In the genomic region with DNA sequence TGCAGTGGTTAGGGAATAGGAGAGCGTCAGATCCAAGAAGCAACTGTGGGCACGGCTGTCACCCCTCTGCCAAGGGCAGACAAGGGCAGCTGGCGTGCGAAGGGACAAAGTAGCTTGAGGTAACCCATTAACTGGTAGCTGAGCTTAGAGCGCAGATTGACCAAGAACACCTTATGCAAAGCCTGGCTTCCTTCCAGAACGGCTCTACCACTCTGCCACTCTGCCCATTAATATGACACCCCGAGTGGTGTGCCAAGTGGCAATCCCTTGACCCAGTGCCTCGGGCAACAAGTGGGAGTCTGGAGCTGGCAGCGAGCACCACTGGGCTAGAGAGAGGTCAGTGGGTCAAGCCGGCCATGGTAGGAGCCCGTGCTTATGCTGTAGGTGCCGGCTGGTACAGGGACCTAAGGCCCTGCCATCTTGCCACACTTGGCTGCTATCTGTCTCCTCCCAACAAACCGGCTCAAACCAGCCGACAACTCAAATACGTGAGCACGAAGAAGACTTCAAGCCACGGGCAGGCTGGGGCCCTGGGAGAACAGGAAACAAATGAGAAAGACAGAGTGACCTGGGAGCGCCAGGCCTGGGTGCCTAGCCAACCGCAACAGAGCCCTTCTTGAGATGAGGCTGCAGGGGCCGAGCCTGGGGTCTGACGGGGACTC, we compare ENCODE assay signal across 8 mouse cellular contexts.
DNase-seq lines count a peak whose midpoint lies in the region; ATAC-seq and TF ChIP-seq lines count a peak whose summit lies in the region.

No protein-coding gene starts in this region.

- no peak overlapping the region for H3K4me3 ChIP-seq in heart, embryonic 16.5 days (ENCODE audit: low read length)
- H3K4me3 ChIP-seq in midbrain, embryonic 15.5 days: no peak overlapping the region
- no peak overlapping the region for H3K4me3 ChIP-seq in thymus, adult 2 months (ENCODE audit: control insufficient read depth, insufficient read depth, low read length)

- no peak for ATAC-seq in heart, embryonic 16.5 days (replicated peaks; ENCODE audit: extremely low read depth, insufficient read depth, low FRiP score)
- peak; percentile 32; the same call in 1 of the 2 replicates for ATAC-seq in midbrain, embryonic 15.5 days (replicated peaks)
- ATAC-seq in frontal cortex, adult (ENCODE audit: low TSS enrichment): no peak
- ATAC-seq in activated CD4-positive, CD25-positive, alpha-beta regulatory T cell, adult 4 months: no peak

- 50% methylated on average over 21 of the region's 21 CpGs for WGBS in heart, embryonic 16.5 days
- 49% methylated on average over 21 of the region's 21 CpGs for WGBS in midbrain, embryonic 15.5 days
- 96% methylated on average over 21 of the region's 21 CpGs for WGBS in thymus, adult 2 months

- H3K27me3 ChIP-seq in heart, embryonic 16.5 days (ENCODE audit: control insufficient read depth, insufficient read depth, low read length): no peaks in the 10 kb centered on the region
- H3K27me3 ChIP-seq in midbrain, embryonic 15.5 days (replicated peaks): no peaks in the 10 kb centered on the region
- H3K27me3 ChIP-seq in thymus, adult 2 months (ENCODE audit: control insufficient read depth, insufficient read depth, low read length): no peaks in the 10 kb centered on the region

- H3K27ac ChIP-seq in heart, embryonic 16.5 days (ENCODE audit: low read length): peak overlapping the region; percentile 62
- peak overlapping the region; percentile 36; the same call in 1 of the 2 replicates for H3K27ac ChIP-seq in midbrain, embryonic 15.5 days
- no peak overlapping the region for H3K27ac ChIP-seq in thymus, adult 2 months (ENCODE audit: control insufficient read depth, insufficient read depth, low read length)

- H3K9ac ChIP-seq in heart, embryonic 16.5 days (ENCODE audit: low read length): peak overlapping the region; percentile 39
- H3K9ac ChIP-seq in midbrain, embryonic 15.5 days: no peak overlapping the region

- peak; percentile 83 for DNase-seq in retina, postnatal 1 day
- no peak for DNase-seq in retina, embryonic 14.5 days (ENCODE audit: low spot score)
- peak; percentile 68 to 81 for DNase-seq in kidney, postnatal 4 days
- DNase-seq in thymus, adult 2 months: no peak

- H3K36me3 ChIP-seq in heart, embryonic 16.5 days (ENCODE audit: control insufficient read depth, insufficient read depth): 0 out of 2 replicates have a peak, but pooled peaks cover 6% of the 10 kb centered on the region
- H3K36me3 ChIP-seq in midbrain, embryonic 15.5 days (replicated peaks): no peaks in the 10 kb centered on the region
- no peaks in the 10 kb centered on the region for H3K36me3 ChIP-seq in thymus, adult 2 months (ENCODE audit: control insufficient read depth, insufficient read depth, low read length)

- TF ChIP-seq POLR2A in thymus, adult 2 months (IDR thresholded peaks at IDR 0.05; ENCODE audit: control insufficient read depth, extremely low read depth, insufficient read depth, low read length, poor library complexity): no peak

- TF ChIP-seq CTCF in thymus, adult 2 months (IDR thresholded peaks at IDR 0.05; ENCODE audit: borderline replicate concordance, control insufficient read depth, extremely low read depth, insufficient read depth, low read length, poor library complexity): no peak

- no peaks in the 10 kb centered on the region for H3K9me3 ChIP-seq in heart, embryonic 16.5 days (replicated peaks; ENCODE audit: control insufficient read depth, low read length)
- no peaks in the 10 kb centered on the region for H3K9me3 ChIP-seq in midbrain, embryonic 15.5 days

- H3K4me2 ChIP-seq in heart, embryonic 16.5 days (ENCODE audit: low read depth, low read length): 0 out of 2 replicates have a peak overlapping the region, but pooled peaks have one; percentile 4
- peak overlapping the region; percentile 7; the same call in 1 of the 2 replicates for H3K4me2 ChIP-seq in midbrain, embryonic 15.5 days

- H3K4me1 ChIP-seq in heart, embryonic 16.5 days (ENCODE audit: control insufficient read depth, insufficient read depth, low read length): peaks cover 26% of the 10 kb centered on the region
- peaks cover 18% of the 10 kb centered on the region for H3K4me1 ChIP-seq in midbrain, embryonic 15.5 days
- no peaks in the 10 kb centered on the region for H3K4me1 ChIP-seq in thymus, adult 2 months (replicated peaks; ENCODE audit: control insufficient read depth, insufficient read depth, low read length)

Comparison
In these comparisons a context has a peak if more than half of its experiments do, and no peak if none do; other contexts are left out.
1. DNase-seq: peak in retina, postnatal 1 day (single experiment) and kidney, postnatal 4 days (2 of 2); none in retina, embryonic 14.5 days (single experiment) and thymus, adult 2 months (single experiment).